Comparison of ENCODE assay signal across 8 mouse cellular contexts in genomic region chr8:91381543-91382106, GRCm38 (mm10).
A peak's percentile ranks its signal among the peaks of the same experiment; 100 is the strongest.
DNase-seq lines count a peak whose midpoint lies in the region; TF ChIP-seq lines count a peak whose summit lies in the region.

No protein-coding gene starts in this region.

- DNase-seq in urinary bladder, postnatal 14 days (ENCODE audit: low spot score) = peak; percentile 64
- no peak for DNase-seq in urinary bladder, adult 2 months (ENCODE audit: low spot score)
- DNase-seq in limb, embryonic 10.5 days (ENCODE audit: low spot score) = no peak
- peak; percentile 8 for DNase-seq in splenic B cell, adult 2 months (ENCODE audit: low read depth, low spot score)
- no peak for DNase-seq in gastrocnemius, postnatal 25 days
- DNase-seq in left cerebral cortex, adult 2 months (ENCODE audit: extremely low spot score in 1 of 2, low spot score in 2 of 2) = no peak
- DNase-seq in cerebellum, adult 2 months = no peak

- H3K9me3 ChIP-seq in limb, embryonic 10.5 days (replicated peaks) = no peaks in the 10 kb centered on the region

- WGBS in limb, embryonic 10.5 days = 14% methylated on average over 7 of the region's 7 CpGs
- WGBS in cerebellum, adult 2 months = 60% methylated on average over 7 of the region's 7 CpGs

- no peak for TF ChIP-seq POLR2A in embryonic fibroblast, embryonic 13.5 days (IDR thresholded peaks at IDR 0.05; ENCODE audit: low read depth, low read length)
- TF ChIP-seq POLR2A in cerebellum, adult 2 months (IDR thresholded peaks at IDR 0.05; ENCODE audit: borderline replicate concordance, insufficient read depth, low read length) = no peak

- no peak overlapping the region for H3K4me3 ChIP-seq in embryonic fibroblast, embryonic 13.5 days (ENCODE audit: insufficient read depth, low read length)
- H3K4me3 ChIP-seq in limb, embryonic 10.5 days = no peak overlapping the region
- no peak overlapping the region for H3K4me3 ChIP-seq in left cerebral cortex, adult 2 months
- no peak overlapping the region for H3K4me3 ChIP-seq in cerebellum, adult 2 months (replicated peaks; ENCODE audit: insufficient read depth, low read depth, low read length)

- H3K27ac ChIP-seq in embryonic fibroblast, embryonic 13.5 days (ENCODE audit: insufficient read depth, low read length) = peak overlapping the region; percentile 36; the same call in 1 of the 2 replicates
- 0 out of 2 replicates have a peak overlapping the region, but pooled peaks have one; percentile 47 for H3K27ac ChIP-seq in limb, embryonic 10.5 days
- H3K27ac ChIP-seq in left cerebral cortex, adult 2 months = no peak overlapping the region
- no peak overlapping the region for H3K27ac ChIP-seq in cerebellum, adult 2 months (ENCODE audit: insufficient read depth, low read length)

- intact Hi-C loops in left cerebral cortex, adult 2 months (cut with DNase I) = no loop called here

- peaks cover 34% of the 10 kb centered on the region for H3K27me3 ChIP-seq in limb, embryonic 10.5 days (ENCODE audit: low read depth, poor library complexity, severe bottlenecking)
- H3K27me3 ChIP-seq in splenic B cell, adult 2 months (ENCODE audit: control insufficient read depth, insufficient read depth, low read length, poor library complexity, severe bottlenecking) = no peaks in the 10 kb centered on the region; the same call in 1 of the 2 replicates
- no peaks in the 10 kb centered on the region for H3K27me3 ChIP-seq in cerebellum, adult 2 months (ENCODE audit: control insufficient read depth, insufficient read depth, low read length)

- no peak for TF ChIP-seq CTCF in embryonic fibroblast, embryonic 13.5 days (IDR thresholded peaks at IDR 0.05; ENCODE audit: borderline replicate concordance, insufficient read depth, low read length)
- TF ChIP-seq CTCF in left cerebral cortex, adult 2 months (IDR thresholded peaks at IDR 0.05) = no peak
- TF ChIP-seq CTCF in cerebellum, adult 2 months (IDR thresholded peaks at IDR 0.05; ENCODE audit: borderline replicate concordance, insufficient read depth, low read depth, low read length) = no peak

- H3K4me1 ChIP-seq in embryonic fibroblast, embryonic 13.5 days (ENCODE audit: control insufficient read depth, insufficient read depth, low read length) = peaks cover 6% of the 10 kb centered on the region
- peaks cover 51% of the 10 kb centered on the region for H3K4me1 ChIP-seq in limb, embryonic 10.5 days
- peaks cover 9% of the 10 kb centered on the region for H3K4me1 ChIP-seq in cerebellum, adult 2 months (ENCODE audit: control insufficient read depth, insufficient read depth, low read length)

- no peaks in the 10 kb centered on the region for H3K36me3 ChIP-seq in limb, embryonic 10.5 days
- no peaks in the 10 kb centered on the region for H3K36me3 ChIP-seq in splenic B cell, adult 2 months (ENCODE audit: control insufficient read depth, insufficient read depth, low read length, poor library complexity, severe bottlenecking)

Comparison
In these comparisons a context has a peak if more than half of its experiments do, and no peak if none do; other contexts are left out.
1. DNase-seq: peak in urinary bladder, postnatal 14 days (single experiment) and splenic B cell, adult 2 months (single experiment); none in urinary bladder, adult 2 months (single experiment), limb, embryonic 10.5 days (single experiment), gastrocnemius, postnatal 25 days (single experiment), left cerebral cortex, adult 2 months (0 of 2) and cerebellum, adult 2 months (0 of 2).
2. H3K27ac ChIP-seq: peak in embryonic fibroblast, embryonic 13.5 days (single experiment) and limb, embryonic 10.5 days (single experiment); none in left cerebral cortex, adult 2 months (single experiment) and cerebellum, adult 2 months (single experiment).